Mouse (Mus musculus) CH12.LX (cell line): ENCODE measurements at regions not wholly inside any gene's neighbourhood (a gene's known extent, or its start where the extent isn't known, plus 50 kb on each side); places are given as distances from the start of the nearest gene placed in this dataset.

ENCODE experiments used
- CTCF ChIP-seq, 2 experiments: IDR thresholded peaks in 1 of 2; conservative IDR thresholded peaks in 1 of 2; 2 replicates each; pipeline ENCODE4 v1.5.1; 2011 to 2012; ENCODE audit warnings: low read depth in 2 of 2, low read length in 2 of 2, improper control_type of control experiment in 1 of 2, inconsistent platforms in 1 of 2, mild to moderate bottlenecking in 1 of 2, moderate library complexity in 1 of 2
- USF2 ChIP-seq: conservative IDR thresholded peaks from 2 replicates; pipeline ENCODE4 v1.6.1; 2011; ENCODE audit warnings: low read depth, low read length, improper control_type of control experiment
- ZNF384 ChIP-seq: IDR thresholded peaks from 2 replicates; pipeline ENCODE4 v1.6.1; 2012; ENCODE audit warnings: low read depth, low read length, improper control_type of control experiment, inconsistent platforms

GRCm38 (mm10) chr12:105906584-105906983 lies 103.4 kb upstream of the Vrk1 start:
- TF ChIP-seq ZNF384 (no peak), CTCF (conservative IDR thresholded peaks at IDR 0.05 in 1 of 2, IDR thresholded peaks at IDR 0.05 in 1 of 2; ENCODE audit: low read depth in 2 of 2, low read length in 2 of 2) (no peak), USF2 (no peak)
